Mouse (Mus musculus) right cerebral cortex, adult 18-20 months (tissue): ENCODE results near the gene Sema4d.
"Not testable (repeated sequence)": the region's sequence is repeated elsewhere in the genome, so short reads cannot be mapped to it uniquely, and the experiment has no call there.

ENCODE experiments used
- DNase-seq: peaks from one replicate; pipeline ENCODE4 v3.0.0; 2022; ENCODE audit warnings: mixed read lengths

Gene Sema4d

GRCm38 (mm10) chr13:51793425-51793891 lies at the start of gene Sema4d:
Gene Sema4d, minus strand, starts transcription at chr13:51793747.
- peak; percentile 73 for DNase-seq

DNA sequence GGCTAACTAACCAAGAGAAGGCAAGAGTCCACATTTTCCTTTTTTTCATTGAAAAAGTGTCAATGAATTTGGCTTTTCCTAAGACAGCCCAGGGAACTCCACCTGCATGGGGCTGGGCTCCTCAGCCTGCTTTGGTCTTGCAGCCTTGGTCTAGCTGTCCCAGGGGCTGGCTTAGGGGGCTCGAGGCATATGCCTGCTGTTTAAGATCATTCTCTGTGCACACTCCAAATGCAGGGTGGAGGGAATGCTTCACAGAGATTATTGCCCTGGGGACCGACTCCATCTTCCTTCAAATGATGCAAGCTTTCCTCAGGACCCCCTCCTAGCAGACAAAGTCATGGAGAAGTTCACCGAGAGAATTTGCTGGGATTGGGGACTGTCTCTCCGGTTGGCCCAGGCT lies 49.8 kb upstream of the Sema4d start:
- no peak for DNase-seq

GRCm38 (mm10) chr13:51842773-51843172 lies 49.2 kb upstream of the Sema4d start:
- no peak for DNase-seq

- no peak for DNase-seq
These were observed 48.6 kb upstream of the Sema4d start for GRCm38 (mm10) chr13:51842191-51842590.

- DNase-seq, result no peak
These were observed 48.1 kb upstream of the Sema4d start for GRCm38 (mm10) chr13:51841541-51842115.

- DNase-seq, result no peak
These were observed 47.2 kb upstream of the Sema4d start for GRCm38 (mm10) chr13:51840702-51841101.

GRCm38 (mm10) chr13:51839250-51840026 lies 45.9 kb upstream of the Sema4d start:
- peak; percentile 51 for DNase-seq

- DNase-seq, result no peak
These were observed 43.9 kb upstream of the Sema4d start for GRCm38 (mm10) chr13:51837402-51837801.

DNA sequence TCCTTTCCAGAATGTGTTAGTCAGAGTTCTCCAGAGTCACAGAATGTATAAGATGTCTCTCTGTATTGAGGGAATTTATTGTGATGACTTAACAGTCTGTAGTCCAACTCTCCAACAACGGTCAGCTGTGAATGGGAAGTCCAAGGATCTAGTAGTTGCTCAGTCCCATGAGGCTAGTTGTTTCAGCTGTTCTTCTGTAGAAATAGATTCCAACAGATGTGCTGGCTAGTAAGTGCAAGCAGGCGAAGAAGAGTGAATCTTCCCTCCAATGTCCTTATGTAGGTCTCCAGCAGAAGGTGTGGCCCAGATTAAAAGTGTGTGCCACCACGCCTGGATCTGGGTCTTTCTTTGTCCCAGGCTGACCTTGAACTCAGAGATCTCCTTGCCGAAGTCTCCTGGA lies 41.7 kb upstream of the Sema4d start:
- not testable (repeated sequence) for DNase-seq

DNA sequence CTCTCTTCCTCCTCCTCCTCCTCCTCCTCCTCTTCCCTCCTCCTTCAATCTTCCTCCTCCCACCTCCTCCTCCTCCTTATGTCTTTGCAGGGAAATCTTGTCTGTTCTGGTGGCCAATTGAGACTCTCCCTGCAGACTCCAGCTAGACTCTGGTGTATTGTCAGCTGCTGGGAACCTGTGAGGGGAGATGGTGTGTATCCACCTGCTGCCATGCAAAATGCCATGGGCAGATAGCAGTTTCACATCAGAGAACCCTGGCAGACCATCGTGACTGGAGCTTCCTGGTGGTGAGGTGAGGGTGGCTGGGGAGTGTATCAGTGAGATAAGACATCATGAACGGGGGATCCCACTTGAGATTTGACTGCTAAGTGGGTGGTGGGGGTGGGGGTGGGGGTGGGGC lies 41.0 kb upstream of the Sema4d start:
- DNase-seq, result no peak

DNA sequence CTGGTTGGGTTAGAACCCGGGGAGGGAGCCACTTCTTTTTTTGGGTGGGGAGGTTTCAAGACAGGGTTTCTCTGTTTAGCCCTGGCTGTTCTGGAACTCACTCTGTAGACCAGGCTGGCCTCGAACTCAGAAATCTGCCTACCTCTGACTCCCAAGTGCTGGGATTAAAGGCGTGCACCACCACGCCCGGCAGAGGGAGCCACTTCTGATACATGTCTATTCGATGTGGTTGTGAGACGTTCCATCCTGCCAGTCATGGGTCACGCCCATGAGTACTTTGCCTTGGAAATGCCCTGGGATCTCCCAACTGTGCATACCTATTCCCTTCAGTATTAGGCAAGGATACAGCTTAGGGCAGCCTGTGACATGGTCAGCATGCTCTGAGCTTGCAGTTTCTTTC lies 40.5 kb upstream of the Sema4d start:
- DNase-seq, result not testable (repeated sequence)

GRCm38 (mm10) chr13:51833611-51834010 lies 40.1 kb upstream of the Sema4d start:
- no peak for DNase-seq

DNA sequence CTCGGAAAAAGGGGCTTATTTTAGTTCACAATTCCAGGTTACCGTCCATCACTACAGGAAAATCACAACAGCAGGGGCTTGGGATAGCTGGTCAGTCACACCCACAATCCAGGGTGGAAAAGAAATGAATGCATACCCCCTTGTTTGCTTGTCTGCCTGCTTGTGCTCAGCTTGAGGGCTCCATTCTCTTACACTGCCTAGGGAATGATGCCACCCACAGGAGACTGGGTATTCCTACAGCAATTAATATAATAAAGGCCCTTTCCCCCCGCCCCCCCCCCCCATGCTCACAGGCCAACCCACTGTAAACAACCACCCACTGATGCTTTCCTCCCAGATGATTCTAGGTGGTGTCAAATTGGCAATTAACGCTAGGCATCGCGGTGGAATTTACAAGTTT lies 38.9 kb upstream of the Sema4d start:
- no peak for DNase-seq

DNA sequence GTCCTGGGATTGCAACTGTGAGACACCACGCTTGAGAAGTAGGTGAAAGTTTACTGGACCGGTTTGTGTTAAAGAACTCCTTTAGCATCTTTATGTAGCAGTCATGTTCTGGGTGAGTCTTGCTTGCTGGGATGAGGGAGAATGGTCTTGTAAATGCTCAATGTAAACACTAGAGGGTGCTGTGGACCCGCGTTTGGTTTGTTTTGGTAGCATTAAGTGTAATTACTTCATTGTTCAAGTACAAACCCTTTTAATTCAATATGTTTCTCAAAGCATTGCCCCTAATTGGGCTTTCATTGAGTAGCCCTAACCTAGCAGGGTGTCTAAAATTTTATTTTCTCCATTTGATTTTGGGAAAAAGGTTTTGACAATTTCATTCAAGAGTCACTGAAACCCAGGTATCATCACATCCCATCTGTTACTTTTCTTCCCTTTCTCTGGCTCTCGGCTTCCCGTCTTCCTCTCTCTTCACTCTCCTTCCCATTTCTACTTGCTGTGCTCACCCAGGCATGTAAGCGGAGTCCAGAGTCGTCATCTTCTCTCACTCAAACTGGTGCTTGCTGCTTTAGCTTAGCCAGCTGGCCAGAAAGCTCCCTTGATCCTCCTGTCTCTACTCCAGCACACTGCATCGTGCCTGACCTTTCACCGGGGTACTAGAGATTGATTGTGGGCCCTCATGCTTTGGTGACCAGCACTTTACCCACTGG lies 37.4 kb upstream of the Sema4d start:
- no peak for DNase-seq

- DNase-seq, result no peak
These were observed 30.4 kb upstream of the Sema4d start for GRCm38 (mm10) chr13:51823822-51824495.

- no peak for DNase-seq
These were observed 28.4 kb upstream of the Sema4d start for GRCm38 (mm10) chr13:51821988-51822387.

GRCm38 (mm10) chr13:51819351-51819750 lies 25.8 kb upstream of the Sema4d start:
- DNase-seq, result no peak

- DNase-seq, result no peak
These were observed 25.4 kb upstream of the Sema4d start for GRCm38 (mm10) chr13:51818944-51819326.

DNA sequence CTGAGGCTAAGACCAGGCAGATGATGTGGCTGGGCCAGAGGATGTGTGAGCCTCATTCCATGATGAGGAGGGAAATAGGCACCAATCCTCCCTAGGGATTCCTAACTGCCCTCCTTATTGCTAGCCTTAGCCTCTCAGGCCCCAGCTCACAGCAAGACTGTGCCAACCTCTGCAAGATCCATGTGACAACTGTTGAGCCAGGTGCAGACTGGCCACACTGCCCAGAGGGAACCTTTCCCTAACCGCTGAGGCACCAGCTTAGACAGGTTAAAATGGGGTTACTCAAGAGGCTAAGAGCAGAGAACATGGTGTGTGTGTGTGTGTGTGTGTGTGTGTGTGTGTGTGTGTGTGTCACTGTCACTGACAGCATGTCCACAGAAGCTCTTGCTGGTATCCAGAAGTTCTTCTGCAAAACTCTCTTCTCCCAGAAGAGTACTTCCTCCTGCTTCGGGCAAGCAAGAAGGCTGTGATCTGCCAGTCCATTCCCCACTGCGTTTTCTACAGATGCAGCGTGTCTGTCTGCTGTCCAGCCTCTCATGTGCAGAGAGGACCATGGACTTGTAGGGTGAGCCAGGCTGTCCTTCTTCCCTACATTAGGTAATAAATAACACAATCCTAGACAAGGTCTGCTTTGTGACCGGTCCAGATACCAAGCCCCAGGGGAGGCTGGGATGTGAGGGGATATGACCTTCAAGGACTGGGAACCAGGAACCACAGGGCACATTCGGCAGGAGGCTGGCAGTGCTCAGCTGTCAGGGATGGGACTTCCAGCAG lies 24.8 kb upstream of the Sema4d start:
- DNase-seq, result no peak

DNA sequence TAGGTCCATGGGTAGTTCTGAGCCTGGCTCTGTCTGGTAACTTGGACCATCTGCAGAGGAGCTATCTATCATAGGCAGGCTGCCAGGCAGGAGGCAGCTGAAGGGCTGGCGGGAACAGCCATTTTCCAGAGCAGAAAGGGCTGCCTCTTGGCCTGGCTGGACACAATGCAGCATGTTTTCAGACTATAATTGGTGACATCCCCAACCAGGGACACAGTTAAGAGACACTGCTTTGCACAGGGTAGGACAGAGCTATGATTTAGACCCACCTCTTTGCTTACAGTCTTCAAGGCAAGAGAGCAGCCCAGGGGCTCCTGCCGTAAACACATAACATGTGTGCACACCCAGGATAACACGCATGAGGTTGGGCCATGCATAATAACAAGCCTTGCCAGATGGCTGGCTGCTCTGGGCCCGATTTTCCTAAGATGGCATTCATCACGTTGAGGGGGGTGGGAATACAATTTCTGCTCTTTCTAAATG lies 23.1 kb upstream of the Sema4d start:
- no peak for DNase-seq

DNA sequence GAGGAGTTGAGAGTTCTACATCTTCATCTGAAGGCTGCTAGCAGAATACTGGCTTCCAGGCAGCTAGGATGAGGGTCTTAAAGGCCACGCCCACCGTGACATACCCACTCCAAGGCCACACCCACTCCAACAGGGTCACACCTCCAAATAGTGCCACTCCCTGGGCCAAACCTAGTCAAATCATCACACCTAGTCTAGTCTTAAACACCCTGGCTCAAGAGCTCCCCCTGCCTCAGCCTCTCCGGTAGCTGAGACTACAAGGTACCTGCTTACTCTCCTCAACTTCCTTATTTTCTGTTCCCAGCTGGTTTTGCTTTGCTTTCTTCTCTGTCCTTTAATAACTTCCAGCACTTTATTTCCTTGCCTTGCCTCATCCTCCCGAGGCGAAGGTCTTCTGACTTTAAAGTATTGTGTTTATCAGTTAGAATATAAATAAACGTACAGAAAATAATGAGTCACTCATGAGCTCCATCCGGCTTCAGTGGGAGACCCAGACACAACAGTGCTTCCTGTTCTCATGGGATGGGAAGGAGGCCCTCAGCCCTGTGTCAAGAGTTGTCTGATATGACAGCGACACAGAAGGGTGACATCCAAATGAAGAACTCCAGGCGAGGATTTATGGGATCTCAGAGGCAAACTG lies 22.4 kb upstream of the Sema4d start:
- DNase-seq, result no peak

- no peak for DNase-seq
These were observed 21.1 kb upstream of the Sema4d start for GRCm38 (mm10) chr13:51814646-51815045.
